8 mouse cellular contexts compared by ENCODE assay signal in genomic region chr11:109873161-109873775, GRCm38 (mm10). TPM values are rescaled to one million over a fixed set of nuclear protein-coding genes. Genes with fewer than 3 reads are reported as not detected.
A peak's percentile ranks its signal among the peaks of the same experiment; 100 is the strongest.
DNase-seq lines count a peak whose midpoint lies in the region; ATAC-seq and TF ChIP-seq lines count a peak whose summit lies in the region.
"Had no signal": no experiment of that assay in that cellular context is flagged by ENCODE, and none has a peak within 500 bp of the region (broad histone marks: within the 10 kb centered on the region; RNA-seq: fewer than 3 reads in every experiment).

No protein-coding gene starts in this region.

- no peak for ATAC-seq in monocyte, adult 5-6 weeks (replicated peaks; ENCODE audit: insufficient number of reproducible peaks, low FRiP score, low TSS enrichment, poor library complexity, severe bottlenecking)

- no peaks in the 10 kb centered on the region for H3K4me1 ChIP-seq in ES-E14 (ENCODE audit: control insufficient read depth in 2 of 2, insufficient read depth in 2 of 2, low read length in 2 of 2, poor library complexity in 1 of 2)

- no peaks in the 10 kb centered on the region for H3K9me3 ChIP-seq in ES-E14 (ENCODE audit: control insufficient read depth, insufficient read depth, low read depth, low read length)
- H3K9me3 ChIP-seq: liver, embryonic 15.5 days had no signal

- H3K27ac ChIP-seq in ES-E14 (ENCODE audit: insufficient read depth, low read depth, low read length, poor library complexity, severe bottlenecking) = no peak overlapping the region
- H3K27ac ChIP-seq: liver, embryonic 15.5 days had no signal

- peak; percentile 21 for DNase-seq in layer of hippocampus, adult 11-12 months (ENCODE audit: low spot score)
- DNase-seq in layer of hippocampus, adult 9-11 months = no peak
- no peak for DNase-seq in ES-E14 (ENCODE audit: low read depth, low spot score)
- DNase-seq in adipocyte (ENCODE audit: low spot score) = peak; percentile 65
- DNase-seq in kidney, postnatal 36 days = peak; percentile 24 to 38
- DNase-seq in left cerebral cortex, adult 11 months (ENCODE audit: low spot score) = no peak

- no peaks in the 10 kb centered on the region for H3K36me3 ChIP-seq in ES-E14 (ENCODE audit: control insufficient read depth, insufficient read depth, low read length, poor library complexity, severe bottlenecking)
- H3K36me3 ChIP-seq: liver, embryonic 15.5 days had no signal

- H3K9ac ChIP-seq in ES-E14 (ENCODE audit: insufficient read depth, low read depth, low read length, poor library complexity, severe bottlenecking) = no peak overlapping the region
- H3K9ac ChIP-seq: liver, embryonic 15.5 days had no signal

- in situ Hi-C loops in ES-E14 (cut with MboI; ENCODE audit: low sequenced_read_pairs in 2 of 2, unreplicated experiment in 2 of 2) = loop anchor here (10.0 to 25.0 kb wide), 2 partner anchors 392 to 436 kb away; partner anchors contain the start of gene Amz2 (in 1 of the 2)

- H3K4me3 ChIP-seq in ES-E14 (ENCODE audit: insufficient read depth in 1 of 2, low read depth in 1 of 2, low read length in 2 of 2, poor library complexity in 1 of 2, severe bottlenecking in 1 of 2) = no peak overlapping the region
- H3K4me3 ChIP-seq: liver, embryonic 15.5 days had no signal

TF ChIP-seq in ES-E14, 5 proteins besides CTCF, POLR2A, EP300 and RAD21:
- peak; percentile 92 for TF ChIP-seq ZNF384 (IDR thresholded peaks at IDR 0.05; ENCODE audit: low read depth, low read length)
- TF ChIP-seq MAFK (IDR thresholded peaks at IDR 0.05; ENCODE audit: insufficient read depth, low read depth, low read length) = no peak
- TF ChIP-seq ZC3H11A (IDR thresholded peaks at IDR 0.05; ENCODE audit: borderline replicate concordance, low read depth, low read length) = peak; percentile 76
- no peak for TF ChIP-seq HCFC1 (IDR thresholded peaks at IDR 0.05; ENCODE audit: borderline replicate concordance, insufficient read depth, low read length)
- TF ChIP-seq CHD2 (IDR thresholded peaks at IDR 0.05; ENCODE audit: low read depth, low read length) = no peak

RNA-seq across cellular contexts. Expression of gene 1700012B07Rik, which starts 45.4 kb away (rescaled TPM):
- total RNA-seq in ES-E14 (2012; rRNA removed) = not detected in 2 replicates
- not detected in 3 replicates for total RNA-seq in monocyte, adult 5-6 weeks (2017)

Comparison
In these comparisons a context has a peak if more than half of its experiments do, and no peak if none do; other contexts are left out.
1. DNase-seq: peak in layer of hippocampus, adult 11-12 months (single experiment), adipocyte (single experiment) and kidney, postnatal 36 days (2 of 2); none in layer of hippocampus, adult 9-11 months (single experiment), ES-E14 (single experiment) and left cerebral cortex, adult 11 months (single experiment).